Mouse (Mus musculus) ES-Bruce4 (cell line): ENCODE data around the gene Bbs1. TPM values are rescaled to one million over a fixed set of nuclear protein-coding genes. Genes with fewer than 3 reads are reported as not detected.
A peak's percentile ranks its signal among the peaks of the same experiment; 100 is the strongest.

Source experiments
- H3K27ac ChIP-seq: 2 replicates; pipeline ENCODE4 v1.5.1; 2012; ENCODE audit warnings: low read length, inconsistent platforms; ENCODE audit not compliant: insufficient read depth
- H3K27me3 ChIP-seq: 2 replicates; pipeline ENCODE4 v1.6.1; 2012; ENCODE audit warnings: mild to moderate bottlenecking, low read length, inconsistent platforms; ENCODE audit not compliant: control insufficient read depth, poor library complexity, insufficient read depth, severe bottlenecking
- H3K36me3 ChIP-seq: 2 replicates; pipeline ENCODE4 v1.6.1; 2012; ENCODE audit warnings: inconsistent platforms, mild to moderate bottlenecking, low read length, moderate library complexity; ENCODE audit not compliant: control insufficient read depth, poor library complexity, insufficient read depth, severe bottlenecking
- H3K4me1 ChIP-seq: one replicate; pipeline ENCODE4 v1.8.1; 2011; ENCODE audit warnings: low read length; ENCODE audit not compliant: control insufficient read depth, insufficient read depth
- H3K4me3 ChIP-seq: 2 replicates; pipeline ENCODE4 v1.5.1; 2011; ENCODE audit warnings: low read depth, mild to moderate bottlenecking, low read length
- H3K9ac ChIP-seq: 2 replicates; pipeline ENCODE4 v1.6.1; 2012; ENCODE audit warnings: low read depth, mild to moderate bottlenecking, inconsistent platforms; ENCODE audit not compliant: poor library complexity, severe bottlenecking
- H3K9me3 ChIP-seq: replicated peaks from 2 replicates; pipeline ENCODE4 v1.6.1; 2012; ENCODE audit warnings: mild to moderate bottlenecking, low read length, inconsistent platforms; ENCODE audit not compliant: control insufficient read depth, poor library complexity, insufficient read depth, severe bottlenecking
- CTCF ChIP-seq: IDR thresholded peaks from one replicate; pipeline ENCODE4 v1.8.1; 2011; ENCODE audit warnings: low read depth, low read length
- EP300 ChIP-seq: IDR thresholded peaks from 2 replicates; pipeline ENCODE4 v1.6.1; 2011; ENCODE audit warnings: low read depth, low read length; ENCODE audit not compliant: insufficient read depth
- POLR2A ChIP-seq: IDR thresholded peaks from one replicate; pipeline ENCODE4 v1.8.1; 2011; ENCODE audit warnings: low read length; ENCODE audit not compliant: insufficient read depth
- polyA plus RNA-seq: library from polyadenylated mRNA; stranded (reverse); fragments of >200 nt; gene quantifications from 2 replicates; pipeline ENCODE4 v1.2.4, GENCODE M21; 2011; ENCODE audit warnings: low read depth; ENCODE audit not compliant: missing spikeins, insufficient read depth, insufficient read length

Gene Bbs1
- polyA plus RNA-seq, 1 experiment, result 5.3 TPM

DNA sequence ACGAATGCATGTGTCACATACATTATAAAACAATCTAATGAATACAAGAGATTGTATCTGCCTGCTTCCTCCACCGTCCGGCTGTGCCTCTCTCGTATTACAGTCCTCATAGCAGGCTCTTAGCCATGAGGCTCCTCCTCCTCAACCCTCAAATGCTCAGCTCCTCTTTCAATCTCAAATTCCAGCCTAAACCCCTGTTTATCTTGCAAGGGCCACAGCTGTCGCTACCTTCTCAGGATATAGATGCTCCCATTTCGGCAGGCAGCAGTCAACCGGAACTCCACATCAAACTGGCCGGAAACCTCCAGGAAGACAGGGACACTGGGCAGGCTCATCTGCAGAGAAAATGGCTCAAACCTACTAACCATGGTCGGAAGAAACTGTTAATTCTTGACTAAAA, 7.5 kb downstream of the Bbs1 start:
- no peak overlapping the region for H3K9ac ChIP-seq
- H3K27ac ChIP-seq, result no peak overlapping the region
- H3K4me3 ChIP-seq, result no peak overlapping the region
- no peaks in the 10 kb centered on the region for H3K27me3 ChIP-seq
- H3K4me1 ChIP-seq, result no peaks in the 10 kb centered on the region
- H3K9me3 ChIP-seq, result no peaks in the 10 kb centered on the region
- no peaks in the 10 kb centered on the region for H3K36me3 ChIP-seq
- TF ChIP-seq POLR2A, result no peak
- TF ChIP-seq CTCF, result no peak
- TF ChIP-seq EP300, result no peak

GRCm38 (mm10) chr19:4896780-4897520, 9.5 kb downstream of the Bbs1 start:
- 0 out of 2 replicates have a peak, but pooled peaks have one; percentile 42 for TF ChIP-seq EP300
- no peak for TF ChIP-seq CTCF
- H3K27ac ChIP-seq, result no peak overlapping the region
- H3K9me3 ChIP-seq, result no peaks in the 10 kb centered on the region
- H3K9ac ChIP-seq, result no peak overlapping the region
- no peaks in the 10 kb centered on the region for H3K36me3 ChIP-seq
- H3K4me3 ChIP-seq, result peak overlapping the region; percentile 1; the same call in 1 of the 2 replicates
- H3K4me1 ChIP-seq, result no peaks in the 10 kb centered on the region
- no peaks in the 10 kb centered on the region for H3K27me3 ChIP-seq

GRCm38 (mm10) chr19:4891798-4892197, 14.6 kb downstream of the Bbs1 start:
- H3K9me3 ChIP-seq, result no peaks in the 10 kb centered on the region
- no peak overlapping the region for H3K4me3 ChIP-seq
- H3K4me1 ChIP-seq, result no peaks in the 10 kb centered on the region
- TF ChIP-seq POLR2A, result no peak
- TF ChIP-seq CTCF, result no peak
- TF ChIP-seq EP300, result no peak
- H3K36me3 ChIP-seq, result no peaks in the 10 kb centered on the region
- no peak overlapping the region for H3K27ac ChIP-seq
- no peaks in the 10 kb centered on the region for H3K27me3 ChIP-seq
- H3K9ac ChIP-seq, result no peak overlapping the region

- Histone ChIP-seq H3K9ac (no peak overlapping the region), H3K36me3 (no peaks in the 10 kb centered on the region), H3K27ac (no peak overlapping the region), H3K9me3 (no peaks in the 10 kb centered on the region), H3K4me3 (no peak overlapping the region), H3K27me3 (no peaks in the 10 kb centered on the region), H3K4me1 (no peaks in the 10 kb centered on the region)
- TF ChIP-seq POLR2A, result no peak
- TF ChIP-seq EP300, result no peak
- no peak for TF ChIP-seq CTCF
Observed at GRCm38 (mm10) chr19:4889791-4890190, 16.6 kb downstream of the Bbs1 start.

- Histone ChIP-seq H3K36me3 (no peaks in the 10 kb centered on the region), H3K4me3 (no peak overlapping the region), H3K4me1 (no peaks in the 10 kb centered on the region), H3K27me3 (no peaks in the 10 kb centered on the region), H3K27ac (no peak overlapping the region), H3K9me3 (no peaks in the 10 kb centered on the region), H3K9ac (no peak overlapping the region)
- TF ChIP-seq POLR2A (no peak), EP300 (no peak), CTCF (no peak)
Observed at GRCm38 (mm10) chr19:4883961-4884360, 22.5 kb downstream of the Bbs1 start.

DNA sequence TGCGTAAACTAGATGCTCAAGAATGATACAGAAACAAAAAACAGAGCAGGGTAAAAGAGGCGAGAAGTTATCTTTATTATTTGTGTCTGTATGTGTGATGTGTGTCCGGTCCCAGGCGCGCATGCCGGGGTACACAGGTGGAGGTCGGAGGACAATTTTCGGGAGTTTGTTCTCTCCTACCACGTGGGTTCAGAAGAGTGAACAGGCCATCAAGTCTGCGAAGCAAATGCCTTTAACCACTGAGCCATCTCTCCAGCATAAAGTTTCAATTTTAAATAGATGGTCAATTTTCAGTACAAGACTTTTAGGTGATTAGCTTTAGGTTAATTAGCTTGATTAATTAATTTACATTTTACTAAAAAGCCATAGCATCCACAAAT, 27.1 kb downstream of the Bbs1 start:
- Histone ChIP-seq H3K9ac (peak overlapping the region; percentile 70), H3K36me3 (no peaks in the 10 kb centered on the region), H3K4me3 (peak overlapping the region; percentile 87), H3K9me3 (no peaks in the 10 kb centered on the region), H3K4me1 (peaks cover 2% of the 10 kb centered on the region), H3K27ac (no peak overlapping the region), H3K27me3 (no peaks in the 10 kb centered on the region)
- TF ChIP-seq CTCF, result no peak
- TF ChIP-seq POLR2A, result no peak
- TF ChIP-seq EP300, result no peak
